Mouse (Mus musculus) liver, embryonic 12.5 days (tissue): ENCODE measurements around the gene Tgm2. TPM values are rescaled to one million over a fixed set of nuclear protein-coding genes. Genes with fewer than 3 reads are reported as not detected.
A peak's percentile ranks its signal among the peaks of the same experiment; 100 is the strongest.

Experiments used
- ATAC-seq: fragments of 200-750 bp; cut with Nextera tagmentation; 2 replicates; pipeline ENCODE4 v1.8.0; 2017; ENCODE audit warnings: moderate number of reproducible peaks, mild to moderate bottlenecking, moderate library complexity
- H3K27ac ChIP-seq: fragments of 300-500 bp; sonication (generic); 2 replicates; pipeline ENCODE4 v1.5.1; 2016; ENCODE audit warnings: mild to moderate bottlenecking
- H3K27me3 ChIP-seq: fragments of 300-500 bp; sonication (generic); replicated peaks from 2 replicates; pipeline ENCODE4 v1.6.1; 2016; ENCODE audit warnings: mild to moderate bottlenecking, moderate library complexity
- H3K36me3 ChIP-seq: fragments of 300-500 bp; sonication (generic); 2 replicates; pipeline ENCODE4 v1.6.1; 2016; ENCODE audit warnings: mild to moderate bottlenecking, moderate library complexity
- H3K4me1 ChIP-seq: fragments of 300-500 bp; sonication (generic); 2 replicates; pipeline ENCODE4 v1.6.1; 2016
- H3K4me2 ChIP-seq: fragments of 300-500 bp; sonication (generic); 2 replicates; pipeline ENCODE4 v1.6.1; 2016; ENCODE audit warnings: mild to moderate bottlenecking, moderate library complexity
- H3K4me3 ChIP-seq: fragments of 300-500 bp; sonication (generic); 2 replicates; pipeline ENCODE4 v1.5.1; 2016; ENCODE audit warnings: mild to moderate bottlenecking, moderate library complexity
- H3K9ac ChIP-seq: fragments of 300-500 bp; sonication (generic); 2 replicates; pipeline ENCODE4 v1.6.1; 2016; ENCODE audit warnings: mild to moderate bottlenecking, moderate library complexity
- H3K9me3 ChIP-seq: fragments of 300-500 bp; sonication (generic); replicated peaks from 2 replicates; pipeline ENCODE4 v1.6.1; 2016; ENCODE audit warnings: mild to moderate bottlenecking, moderate library complexity
- WGBS: fragments of 180-500 bp; shearing (Covaris S2); methylation state at CpG from one replicate; pipeline ENCODE4 v1.1.7; 2016; ENCODE audit not compliant: insufficient replicate concordance; 5-methylcytosine and 5-hydroxymethylcytosine counted together
- polyA plus RNA-seq: library from polyadenylated mRNA; unstranded; fragments of >200 nt; fragmentation: Nextera tagmentation; extraction: Ambion mirVana; gene quantifications from 2 replicates; pipeline ENCODE4 v1.2.1, GENCODE M21; 2016

Tgm2 gene
- 69.4 and 69.9 TPM in 2 replicates for polyA plus RNA-seq

DNA sequence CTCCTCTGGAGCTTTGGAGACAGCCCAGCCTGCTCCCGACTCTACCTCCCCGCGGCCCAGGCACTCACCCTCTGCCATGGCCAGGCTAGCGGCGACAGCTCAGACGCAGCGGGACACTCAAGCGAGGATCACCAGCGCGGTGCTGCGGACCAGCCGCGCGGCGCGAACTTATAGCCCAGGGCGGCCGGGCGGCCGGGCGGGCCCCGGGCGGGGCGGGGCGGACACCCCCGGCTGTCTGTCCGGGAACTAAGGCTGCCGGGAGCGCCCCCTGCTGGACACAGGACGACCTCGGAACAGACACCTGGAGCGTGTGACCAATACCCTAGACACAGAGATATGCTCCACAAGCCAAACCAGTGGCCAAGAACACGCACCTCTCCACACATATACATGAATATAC, at the start of gene Tgm2:
TSS of gene Tgm2 (minus strand) at position 214 of the 400 bp plus-strand sequence.
- peaks cover 21% of the 10 kb centered on the region for H3K36me3 ChIP-seq
- no peaks in the 10 kb centered on the region for H3K27me3 ChIP-seq
- peak within 1 kb of the TSS; percentile 87 for H3K9ac ChIP-seq
- H3K4me2 ChIP-seq: peak within 1 kb of the TSS; percentile 79
- peaks cover 65% of the 10 kb centered on the region for H3K4me1 ChIP-seq
- ATAC-seq: peak; percentile 61
- H3K27ac ChIP-seq: peak within 1 kb of the TSS; percentile 98
- peaks cover 5% of the 10 kb centered on the region; the same call in 1 of the 2 replicates for H3K9me3 ChIP-seq
- WGBS: 1% methylated on average over 33 of the region's 33 CpGs
- H3K4me3 ChIP-seq: peak within 1 kb of the TSS; percentile 74

DNA sequence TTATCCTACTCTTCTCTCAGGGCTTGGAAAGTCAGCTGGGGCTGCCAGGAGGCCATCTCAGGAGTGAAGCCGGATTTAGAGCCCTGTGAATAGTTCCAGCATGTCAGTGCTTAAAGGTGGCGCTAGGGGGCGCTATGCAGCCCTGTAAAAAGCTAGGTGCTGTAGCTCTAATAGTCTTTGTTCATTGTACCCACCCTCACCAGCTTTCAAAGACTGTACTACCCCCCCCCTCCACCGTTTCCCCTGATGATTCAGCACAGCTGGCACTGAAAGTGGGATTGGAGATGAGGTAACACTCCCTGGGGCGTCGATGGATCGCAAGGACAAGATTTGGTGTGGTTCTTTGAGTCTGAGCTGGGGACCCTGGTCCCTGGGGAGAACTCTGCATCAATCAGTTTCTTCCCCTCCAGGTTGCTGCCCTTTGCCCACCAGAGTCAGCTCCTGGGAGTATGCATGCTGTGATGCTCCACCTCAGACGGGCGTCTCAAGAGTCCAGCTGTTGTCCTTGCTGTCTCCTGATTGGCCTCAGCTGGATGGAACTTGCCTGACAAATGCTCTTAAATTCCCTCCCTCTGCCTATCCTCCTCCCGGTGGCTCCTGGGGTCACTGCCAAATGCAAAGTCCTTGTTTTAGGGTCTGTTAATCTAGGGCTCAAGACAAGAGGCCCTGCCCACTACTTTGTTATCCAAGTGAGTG, 48.9 kb upstream of the Tgm2 start:
- Histone ChIP-seq H3K9me3 (no peaks in the 10 kb centered on the region), H3K27ac (no peak overlapping the region), H3K9ac (no peak overlapping the region), H3K36me3 (no peaks in the 10 kb centered on the region), H3K27me3 (peaks cover 28% of the 10 kb centered on the region), H3K4me2 (no peak overlapping the region), H3K4me1 (peaks cover 16% of the 10 kb centered on the region), H3K4me3 (no peak overlapping the region)
- WGBS: 31% methylated on average over 10 of the region's 10 CpGs
- no peak for ATAC-seq

DNA sequence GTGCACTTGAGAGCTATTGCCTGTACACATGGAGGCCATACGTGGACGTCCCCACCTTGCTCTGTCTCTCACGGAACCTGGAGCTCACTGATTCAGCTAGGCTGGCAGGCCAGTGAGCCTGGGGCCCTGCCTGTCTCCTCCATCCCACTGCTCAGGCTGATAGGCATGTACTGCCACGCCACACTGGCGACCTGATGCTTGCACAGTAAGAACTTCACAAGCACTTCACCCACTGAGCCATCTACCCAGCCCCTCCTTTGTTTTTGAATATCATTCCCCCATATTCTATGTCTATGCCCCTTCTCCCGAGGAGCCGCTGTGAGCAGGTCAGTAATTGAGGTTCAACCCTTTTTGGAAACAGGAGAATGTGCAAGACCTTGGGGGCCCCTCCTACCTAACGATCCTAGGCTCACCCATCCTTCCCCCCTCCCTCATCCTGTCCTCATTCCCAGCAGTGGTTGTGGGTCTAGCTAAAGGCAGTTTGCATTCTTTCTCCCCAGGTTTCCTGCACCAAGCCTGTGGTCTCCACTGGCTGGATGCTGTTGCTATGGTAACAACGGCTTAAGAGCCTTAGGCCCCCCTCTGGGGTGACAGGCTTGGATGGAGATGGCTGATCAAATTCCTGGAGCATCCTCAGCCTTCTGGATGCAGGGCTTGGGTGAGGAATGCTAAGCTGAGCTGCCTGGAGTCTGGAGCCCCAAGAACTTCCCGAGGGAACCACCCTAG, 47.5 kb upstream of the Tgm2 start:
- WGBS: 50% methylated on average over 10 of the region's 10 CpGs
- no peak for ATAC-seq
- Histone ChIP-seq H3K9me3 (no peaks in the 10 kb centered on the region), H3K27ac (no peak overlapping the region), H3K4me3 (no peak overlapping the region), H3K9ac (no peak overlapping the region), H3K27me3 (peaks cover 29% of the 10 kb centered on the region), H3K4me2 (no peak overlapping the region), H3K36me3 (no peaks in the 10 kb centered on the region), H3K4me1 (peaks cover 12% of the 10 kb centered on the region)

DNA sequence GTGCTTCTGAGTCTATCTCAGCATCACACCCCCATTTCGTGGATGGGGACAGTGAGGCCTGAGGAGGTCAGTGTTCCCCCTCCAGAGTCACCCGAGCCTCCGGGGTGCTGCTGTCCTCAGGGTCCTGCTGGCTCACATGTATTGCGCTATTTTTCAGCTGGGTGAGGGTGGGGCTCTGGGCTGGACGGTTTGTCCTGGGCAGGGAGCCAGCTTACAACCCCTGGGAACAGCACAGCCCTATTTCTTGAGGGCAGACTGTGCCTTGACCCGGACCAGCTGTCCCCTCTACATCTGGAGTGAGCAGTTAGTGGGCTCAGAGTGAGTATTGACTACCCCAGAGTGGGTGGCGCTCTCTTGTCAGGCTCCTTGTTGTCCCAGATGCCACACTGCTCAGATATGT, 44.9 kb upstream of the Tgm2 start:
- H3K9me3 ChIP-seq: no peaks in the 10 kb centered on the region
- 59% methylated on average over 7 of the region's 7 CpGs for WGBS
- no peak overlapping the region for H3K4me2 ChIP-seq
- H3K4me3 ChIP-seq: no peak overlapping the region
- ATAC-seq: no peak
- H3K36me3 ChIP-seq: no peaks in the 10 kb centered on the region
- H3K4me1 ChIP-seq: peaks cover 12% of the 10 kb centered on the region
- H3K27ac ChIP-seq: no peak overlapping the region
- peaks cover 25% of the 10 kb centered on the region for H3K27me3 ChIP-seq
- no peak overlapping the region for H3K9ac ChIP-seq

DNA sequence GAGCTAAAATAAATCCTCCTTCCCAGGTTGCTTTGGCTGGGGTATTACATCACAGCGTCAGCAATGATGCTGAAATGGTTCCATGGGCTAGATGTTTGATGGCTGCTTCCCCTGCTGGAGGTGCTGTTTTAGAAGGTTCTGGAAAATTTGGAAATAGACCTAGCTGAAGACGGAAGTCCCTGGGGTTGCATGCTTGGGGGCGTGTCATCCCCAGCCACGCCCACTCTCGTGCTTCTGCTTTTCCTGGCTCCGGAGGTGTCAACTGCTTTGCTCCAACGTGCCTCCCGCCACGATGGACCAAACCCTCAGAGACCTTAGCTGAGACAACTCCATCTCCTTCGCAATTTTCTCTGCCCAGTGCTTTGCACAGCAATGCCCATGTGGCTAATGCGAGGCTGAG, 43.2 kb upstream of the Tgm2 start:
- peaks cover 12% of the 10 kb centered on the region for H3K4me1 ChIP-seq
- H3K9me3 ChIP-seq: no peaks in the 10 kb centered on the region
- no peak overlapping the region for H3K27ac ChIP-seq
- no peaks in the 10 kb centered on the region for H3K36me3 ChIP-seq
- H3K9ac ChIP-seq: no peak overlapping the region
- H3K4me2 ChIP-seq: no peak overlapping the region
- H3K4me3 ChIP-seq: no peak overlapping the region
- 49% methylated on average over 11 of the region's 11 CpGs for WGBS
- H3K27me3 ChIP-seq: peaks cover 25% of the 10 kb centered on the region
- ATAC-seq: no peak

DNA sequence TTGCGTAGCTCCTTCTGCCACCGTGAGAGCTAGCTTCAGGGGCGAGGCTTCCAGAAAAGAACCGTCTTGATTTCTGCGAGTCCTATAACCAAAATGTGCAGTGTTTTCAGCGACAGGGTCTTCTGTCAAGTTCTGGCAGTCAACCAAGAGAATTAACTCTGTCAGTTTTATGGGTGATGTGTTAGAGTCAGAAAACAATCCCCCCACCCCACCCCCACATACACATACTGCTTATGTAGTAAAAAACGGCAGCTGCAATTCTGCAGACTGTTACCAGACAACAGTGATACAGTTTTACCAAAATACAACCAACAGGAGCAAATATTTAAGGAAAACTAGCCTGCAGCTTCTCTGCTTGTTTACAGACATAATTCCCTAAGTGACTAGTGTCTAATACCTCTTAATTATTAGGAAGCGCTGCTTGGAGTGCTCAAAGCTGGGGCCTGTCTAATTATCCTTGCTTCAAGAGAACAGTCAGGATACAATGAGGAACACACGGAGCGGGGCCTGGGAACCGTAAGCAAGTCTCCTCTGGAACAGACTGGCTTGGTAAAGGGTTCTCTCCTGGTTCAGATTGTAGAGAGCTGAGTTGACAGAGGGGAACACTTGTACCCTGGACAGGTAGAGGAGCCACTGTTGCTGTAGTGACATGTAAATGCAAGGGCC, 40.1 kb upstream of the Tgm2 start:
- Histone ChIP-seq H3K36me3 (no peaks in the 10 kb centered on the region), H3K4me2 (no peak overlapping the region), H3K4me3 (no peak overlapping the region), H3K9ac (no peak overlapping the region), H3K27ac (no peak overlapping the region), H3K4me1 (no peaks in the 10 kb centered on the region), H3K9me3 (no peaks in the 10 kb centered on the region), H3K27me3 (peaks cover 23% of the 10 kb centered on the region)
- no peak for ATAC-seq
- 68% methylated on average over 11 of the region's 11 CpGs for WGBS

DNA sequence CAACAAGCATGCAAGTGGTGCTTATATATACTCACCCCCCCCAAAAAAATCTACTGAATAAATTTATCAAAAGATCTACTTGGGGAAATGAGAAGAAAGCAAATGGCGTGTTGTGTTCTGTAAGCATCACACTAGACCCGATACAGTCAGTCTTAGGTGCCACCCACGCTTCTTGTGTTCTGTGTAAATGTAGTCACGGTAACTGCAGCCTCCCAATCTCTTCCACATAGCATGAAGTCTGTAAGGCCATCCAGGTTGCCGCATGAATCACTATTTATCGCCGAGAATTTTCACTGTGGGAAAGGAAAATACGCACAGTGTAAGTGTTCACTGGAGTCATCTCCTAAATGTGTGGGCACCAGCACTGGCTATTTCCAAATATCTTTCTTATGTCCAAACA, 37.0 kb upstream of the Tgm2 start:
- no peak overlapping the region for H3K4me2 ChIP-seq
- no peak overlapping the region for H3K4me3 ChIP-seq
- 77% methylated on average over 8 of the region's 8 CpGs for WGBS
- no peak for ATAC-seq
- no peaks in the 10 kb centered on the region for H3K36me3 ChIP-seq
- peaks cover 35% of the 10 kb centered on the region for H3K27me3 ChIP-seq
- H3K4me1 ChIP-seq: peaks cover 16% of the 10 kb centered on the region
- H3K27ac ChIP-seq: no peak overlapping the region
- H3K9me3 ChIP-seq: no peaks in the 10 kb centered on the region
- no peak overlapping the region for H3K9ac ChIP-seq

DNA sequence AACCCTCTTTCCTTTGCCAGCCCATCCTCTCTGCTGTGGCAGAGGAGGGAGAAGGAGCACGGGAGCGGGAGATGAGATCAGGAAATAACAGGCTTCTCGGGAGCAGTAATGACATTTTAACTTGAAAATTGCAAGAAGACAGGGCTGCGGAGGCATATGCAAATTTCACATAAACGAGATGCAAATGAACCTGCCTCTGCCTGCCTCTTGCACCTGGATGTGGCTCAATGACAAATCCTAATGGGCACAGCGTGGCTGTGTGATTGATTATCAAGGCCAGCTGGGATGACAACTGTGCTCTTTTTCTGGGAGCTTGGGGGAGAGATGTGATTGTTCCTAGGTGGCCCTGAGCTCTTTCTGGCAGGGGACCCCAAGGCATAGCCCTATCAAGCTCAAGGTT, 35.7 kb upstream of the Tgm2 start:
- ATAC-seq: no peak
- H3K9me3 ChIP-seq: no peaks in the 10 kb centered on the region
- peaks cover 23% of the 10 kb centered on the region for H3K4me1 ChIP-seq
- no peak overlapping the region for H3K9ac ChIP-seq
- no peaks in the 10 kb centered on the region for H3K36me3 ChIP-seq
- H3K27ac ChIP-seq: no peak overlapping the region
- WGBS: 59% methylated on average over 6 of the region's 6 CpGs
- no peak overlapping the region for H3K4me2 ChIP-seq
- no peak overlapping the region for H3K4me3 ChIP-seq
- H3K27me3 ChIP-seq: peaks cover 48% of the 10 kb centered on the region

DNA sequence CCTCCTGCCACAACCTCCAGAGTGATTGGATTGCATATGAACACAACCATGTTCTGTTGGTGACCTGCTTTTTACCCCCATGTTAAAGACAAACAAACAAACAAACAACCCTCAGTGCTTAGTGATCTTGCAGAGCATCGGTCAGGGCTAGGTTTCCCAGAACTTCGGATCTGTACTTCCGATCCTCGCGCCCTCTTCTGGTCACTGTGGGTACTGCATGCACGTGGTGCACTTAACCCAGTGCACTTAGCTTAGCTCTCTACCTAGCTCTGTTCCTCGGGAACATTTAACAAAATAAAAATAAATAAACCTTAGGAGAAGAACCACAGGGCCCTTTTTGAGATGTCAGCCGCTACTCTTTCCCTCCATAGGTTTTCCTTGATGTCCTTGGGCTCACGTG, 34.6 kb upstream of the Tgm2 start:
- H3K4me3 ChIP-seq: no peak overlapping the region
- WGBS: 27% methylated on average over 9 of the region's 9 CpGs

DNA sequence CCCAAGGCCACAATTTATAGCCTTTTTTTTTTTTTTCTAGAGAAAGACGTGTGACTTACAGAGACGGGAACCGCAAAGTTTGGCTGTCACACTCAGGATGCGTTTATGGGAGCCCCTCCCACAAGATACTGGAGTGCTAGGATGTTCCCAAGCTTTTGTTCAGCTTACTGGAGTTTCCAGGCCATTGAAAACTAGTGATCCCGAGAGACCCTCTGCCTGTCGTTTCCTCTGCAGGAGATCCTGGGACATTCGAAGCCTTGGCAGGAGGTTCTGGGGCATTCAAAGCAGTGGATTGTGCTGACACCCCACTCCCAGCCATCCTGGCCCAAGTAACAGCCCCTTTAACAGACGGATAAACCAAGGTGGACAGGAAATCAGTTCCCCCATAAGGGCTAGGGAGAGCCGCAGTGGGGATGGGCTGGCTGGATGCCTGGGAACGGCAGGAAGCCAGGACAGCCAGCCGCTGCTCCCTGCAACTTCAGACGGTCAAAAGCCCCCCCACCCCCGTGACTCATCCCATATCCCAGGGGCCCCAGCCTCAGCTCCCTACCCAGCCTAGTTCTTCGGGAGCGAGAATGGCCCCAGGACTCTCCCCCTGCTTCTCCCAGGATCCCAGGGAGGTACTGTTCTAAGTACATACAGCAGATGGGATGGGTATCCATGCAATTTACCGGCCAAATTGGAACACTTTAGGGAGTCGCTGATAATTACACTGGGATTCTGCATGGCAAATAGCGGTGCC, 33.3 kb upstream of the Tgm2 start:
- Histone ChIP-seq H3K27me3 (peaks cover 72% of the 10 kb centered on the region), H3K4me1 (peaks cover 47% of the 10 kb centered on the region), H3K4me2 (peak overlapping the region; percentile 61), H3K9me3 (no peaks in the 10 kb centered on the region), H3K27ac (no peak overlapping the region), H3K9ac (no peak overlapping the region), H3K4me3 (peak overlapping the region; percentile 39), H3K36me3 (no peaks in the 10 kb centered on the region)
- no peak for ATAC-seq
- WGBS: 29% methylated on average over 18 of the region's 18 CpGs

More for the DNA sequence above, 34.6 kb upstream of the Tgm2 start:
- Histone ChIP-seq H3K36me3 (no peaks in the 10 kb centered on the region), H3K4me1 (peaks cover 35% of the 10 kb centered on the region), H3K27me3 (peaks cover 59% of the 10 kb centered on the region), H3K27ac (no peak overlapping the region), H3K4me2 (no peak overlapping the region), H3K9ac (no peak overlapping the region), H3K9me3 (no peaks in the 10 kb centered on the region)
- no peak for ATAC-seq

DNA sequence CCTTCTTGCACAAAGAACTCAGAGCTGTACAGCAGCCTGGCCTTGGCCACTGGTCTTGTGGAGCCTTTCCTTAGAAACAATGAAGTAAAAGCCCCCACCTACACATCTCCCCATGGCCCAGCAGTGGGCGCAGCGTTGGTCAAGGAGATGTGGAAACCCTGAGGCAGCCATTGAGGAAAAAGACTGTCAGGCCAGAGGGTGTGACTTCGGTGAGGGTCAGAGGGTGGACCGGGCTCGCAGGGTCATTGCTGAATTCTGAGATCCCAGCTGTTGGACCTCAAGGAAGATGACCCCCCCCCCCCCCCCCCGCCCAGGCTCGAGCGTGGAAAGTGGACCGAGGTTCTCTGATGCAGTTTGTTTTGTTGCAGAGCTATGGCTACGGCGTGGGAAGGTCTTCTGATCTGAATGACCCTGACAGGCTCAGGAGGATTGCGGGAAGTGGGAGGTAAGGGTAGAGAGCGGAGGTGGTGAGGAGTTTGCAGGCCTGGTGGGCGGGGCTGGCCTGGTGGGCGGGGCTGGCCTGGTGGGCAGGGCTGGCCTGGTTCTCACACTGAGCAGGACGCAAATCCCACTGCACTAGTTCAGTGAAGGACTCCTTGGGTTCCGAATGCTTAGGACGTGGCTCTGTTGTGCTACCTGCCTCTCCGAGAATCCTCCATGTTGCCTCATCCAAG, 32.6 kb upstream of the Tgm2 start:
- H3K36me3 ChIP-seq: no peaks in the 10 kb centered on the region
- H3K4me1 ChIP-seq: peaks cover 52% of the 10 kb centered on the region
- 11% methylated on average over 17 of the region's 19 CpGs for WGBS
- peak; percentile 56 for ATAC-seq
- H3K27me3 ChIP-seq: peaks cover 79% of the 10 kb centered on the region
- peak overlapping the region; percentile 39 for H3K4me3 ChIP-seq
- H3K9me3 ChIP-seq: no peaks in the 10 kb centered on the region
- peak overlapping the region; percentile 40; the same call in 1 of the 2 replicates for H3K9ac ChIP-seq
- H3K4me2 ChIP-seq: peak overlapping the region; percentile 61
- no peak overlapping the region for H3K27ac ChIP-seq
